ENCODE assay signal across 10 mouse cellular contexts in genomic region chr1:91086325-91086724, GRCm38 (mm10). TPM values are rescaled to one million over a fixed set of nuclear protein-coding genes. Genes with fewer than 3 reads are reported as not detected.
DNase-seq lines count a peak whose midpoint lies in the region; ATAC-seq lines count a peak whose summit lies in the region.
"Had no signal": no experiment of that assay in that cellular context is flagged by ENCODE, and none has a peak within 500 bp of the region (broad histone marks: within the 10 kb centered on the region; RNA-seq: fewer than 3 reads in every experiment).

No protein-coding gene starts in this region.

- no peak overlapping the region for H3K4me2 ChIP-seq in liver, embryonic 12.5 days
- H3K4me2 ChIP-seq in liver, embryonic 11.5 days = no peak overlapping the region
- no peak overlapping the region for H3K4me2 ChIP-seq in limb, embryonic 12.5 days

- H3K27me3 ChIP-seq in liver, embryonic 12.5 days (replicated peaks) = no peaks in the 10 kb centered on the region
- no peaks in the 10 kb centered on the region for H3K27me3 ChIP-seq in liver, embryonic 11.5 days (replicated peaks; ENCODE audit: control insufficient read depth, insufficient read depth, low read length)
- no peaks in the 10 kb centered on the region for H3K27me3 ChIP-seq in limb, embryonic 12.5 days
- H3K27me3 ChIP-seq: megakaryocyte, embryonic 14.5 days had no signal

- ATAC-seq in liver, embryonic 12.5 days = no peak
- no peak for ATAC-seq in liver, embryonic 11.5 days (replicated peaks; ENCODE audit: low FRiP score)
- ATAC-seq in limb, embryonic 12.5 days (ENCODE audit: insufficient number of reproducible peaks, insufficient read depth, low FRiP score, low TSS enrichment, low read depth) = no peak

- H3K27ac ChIP-seq in liver, embryonic 12.5 days = 0 out of 2 replicates have a peak overlapping the region, but pooled peaks have one; percentile 10
- H3K27ac ChIP-seq in liver, embryonic 11.5 days (ENCODE audit: low read depth, low read length) = no peak overlapping the region
- H3K27ac ChIP-seq in limb, embryonic 12.5 days = peak overlapping the region; percentile 74

- H3K9me3 ChIP-seq in liver, embryonic 12.5 days (replicated peaks) = no peaks in the 10 kb centered on the region
- no peaks in the 10 kb centered on the region for H3K9me3 ChIP-seq in liver, embryonic 11.5 days (ENCODE audit: control insufficient read depth, low read length)
- H3K9me3 ChIP-seq in limb, embryonic 12.5 days = no peaks in the 10 kb centered on the region
- H3K9me3 ChIP-seq: megakaryocyte, embryonic 14.5 days had no signal

- 38% methylated on average over 3 of the region's 3 CpGs for WGBS in liver, embryonic 12.5 days (ENCODE audit: insufficient replicate concordance)
- 40% methylated on average over 3 of the region's 3 CpGs for WGBS in liver, embryonic 11.5 days
- WGBS in limb, embryonic 12.5 days = 22% methylated on average over 3 of the region's 3 CpGs

- H3K9ac ChIP-seq in liver, embryonic 12.5 days = no peak overlapping the region
- no peak overlapping the region for H3K9ac ChIP-seq in liver, embryonic 11.5 days (ENCODE audit: low read depth, low read length)
- H3K9ac ChIP-seq in limb, embryonic 12.5 days (replicated peaks) = no peak overlapping the region

- peaks cover 25% of the 10 kb centered on the region; the same call in 1 of the 2 replicates for H3K4me1 ChIP-seq in liver, embryonic 12.5 days
- H3K4me1 ChIP-seq in liver, embryonic 11.5 days (replicated peaks; ENCODE audit: control insufficient read depth, insufficient read depth, low read length) = peaks cover 12% of the 10 kb centered on the region
- peaks cover 24% of the 10 kb centered on the region for H3K4me1 ChIP-seq in limb, embryonic 12.5 days (replicated peaks)

- H3K36me3 ChIP-seq in liver, embryonic 12.5 days = 0 out of 2 replicates have a peak, but pooled peaks cover 3% of the 10 kb centered on the region
- H3K36me3 ChIP-seq in liver, embryonic 11.5 days (ENCODE audit: control insufficient read depth, insufficient read depth, low read length) = no peaks in the 10 kb centered on the region
- H3K36me3 ChIP-seq in limb, embryonic 12.5 days = no peaks in the 10 kb centered on the region

- peak; percentile 75 to 83 for DNase-seq in frontal cortex, adult 2 months (ENCODE audit: extremely low spot score in 1 of 2, low spot score in 1 of 2)
- DNase-seq in frontal cortex, postnatal 10 days (ENCODE audit: low spot score in 2 of 2) = no peak
- DNase-seq in liver, embryonic 11.5 days (ENCODE audit: low spot score) = no peak
- peak; percentile 89 for DNase-seq in brain, adult 2 months (ENCODE audit: low read depth, low spot score)
- DNase-seq in B cell, adult 2 months = no peak
- DNase-seq in kidney, postnatal 10 days = no peak
- DNase-seq: adrenal gland, postnatal 25 days had no signal

- no peak overlapping the region for H3K4me3 ChIP-seq in liver, embryonic 12.5 days
- H3K4me3 ChIP-seq in liver, embryonic 11.5 days (ENCODE audit: low read depth, low read length) = no peak overlapping the region
- no peak overlapping the region for H3K4me3 ChIP-seq in limb, embryonic 12.5 days (replicated peaks)
- H3K4me3 ChIP-seq: megakaryocyte, embryonic 14.5 days had no signal

RNA-seq across cellular contexts. Expression of gene Rbm44, which starts 58.6 kb away (rescaled TPM):
- polyA plus RNA-seq in frontal cortex, adult 2 months (2012; rRNA removed) = 0.02 and 0.04 TPM in 2 replicates
- 1.1 and 1.5 TPM in 2 replicates for polyA plus RNA-seq in liver, embryonic 12.5 days (2016; fragmentation: Nextera tagmentation; extraction: Ambion mirVana)
- 2.4 TPM in 2 replicates for polyA plus RNA-seq in liver, embryonic 11.5 days (2014; fragmentation: Nextera tagmentation; extraction: Ambion mirVana)
- polyA plus RNA-seq in limb, embryonic 12.5 days (2016; fragmentation: Nextera tagmentation; extraction: Ambion mirVana) = 0.70 and 1.0 TPM in 2 replicates

Comparison
In these comparisons a context has a peak if more than half of its experiments do, and no peak if none do; other contexts are left out.
1. DNase-seq: peak in frontal cortex, adult 2 months (2 of 2) and brain, adult 2 months (single experiment); none in frontal cortex, postnatal 10 days (0 of 2), liver, embryonic 11.5 days (single experiment), B cell, adult 2 months (0 of 2) and kidney, postnatal 10 days (single experiment).